Mouse (Mus musculus) ovary, adult 18-20 months (tissue): ENCODE data around the gene Dcpp1.

Experiments used
- DNase-seq: peaks from one replicate; pipeline ENCODE4 v3.0.0; 2022; ENCODE audit warnings: low spot score, mixed read lengths

Dcpp1 gene

DNA sequence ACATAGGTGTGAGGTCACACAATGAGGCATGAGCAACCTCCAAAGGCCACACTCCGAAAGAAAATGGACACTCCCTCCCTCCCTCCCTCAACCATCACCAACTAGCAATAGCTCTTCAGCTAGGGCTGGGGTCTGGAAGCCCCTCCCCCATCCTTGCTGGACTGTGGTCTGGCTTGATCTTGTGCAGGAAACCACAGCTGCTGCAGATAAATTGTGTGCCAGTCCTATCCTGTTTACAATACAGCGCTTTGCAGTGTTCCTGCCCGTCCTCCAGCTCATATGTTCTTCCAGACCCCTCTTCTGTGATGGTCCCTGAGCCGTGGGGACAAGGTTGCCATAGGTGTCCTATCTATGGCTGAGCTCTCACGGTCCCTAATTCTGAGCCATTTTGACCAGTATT is 50.5 kb downstream of the Dcpp1 start:
- no peak for DNase-seq
